Comparison of ENCODE assay signal across 10 mouse cellular contexts in genomic region chr12:49385631-49385990, GRCm38 (mm10). TPM values are rescaled to one million over a fixed set of nuclear protein-coding genes. Genes with fewer than 3 reads are reported as not detected.
DNase-seq lines count a peak whose midpoint lies in the region; ATAC-seq and TF ChIP-seq lines count a peak whose summit lies in the region.
"Had no signal": no experiment of that assay in that cellular context is flagged by ENCODE, and none has a peak within 500 bp of the region (broad histone marks: within the 10 kb centered on the region; RNA-seq: fewer than 3 reads in every experiment).

No protein-coding gene starts in this region.

- no peak for TF ChIP-seq POLR2A in olfactory bulb, adult 2 months (IDR thresholded peaks at IDR 0.05; ENCODE audit: insufficient read depth, low read depth, low read length)

- H3K4me1 ChIP-seq in heart, embryonic 10.5 days, result peaks cover 14% of the 10 kb centered on the region
- H3K4me1 ChIP-seq in lung, postnatal 0 days (ENCODE audit: insufficient read depth, low read depth, low read length), result peaks cover 7% of the 10 kb centered on the region; the same call in 1 of the 2 replicates
- peaks cover 28% of the 10 kb centered on the region for H3K4me1 ChIP-seq in hindbrain, embryonic 10.5 days (replicated peaks)
- H3K4me1 ChIP-seq in olfactory bulb, adult 2 months (ENCODE audit: control insufficient read depth, insufficient read depth, low read length), result no peaks in the 10 kb centered on the region; the same call in 1 of the 2 replicates
- H3K4me1 ChIP-seq in kidney, embryonic 16.5 days (ENCODE audit: insufficient read depth, low read length), result peaks cover 11% of the 10 kb centered on the region

- no peaks in the 10 kb centered on the region for H3K9me3 ChIP-seq in heart, embryonic 10.5 days
- no peaks in the 10 kb centered on the region for H3K9me3 ChIP-seq in lung, postnatal 0 days (ENCODE audit: low read length)
- no peaks in the 10 kb centered on the region for H3K9me3 ChIP-seq in hindbrain, embryonic 10.5 days
- H3K9me3 ChIP-seq in kidney, embryonic 16.5 days (ENCODE audit: low read length), result no peaks in the 10 kb centered on the region

- H3K27me3 ChIP-seq in heart, embryonic 10.5 days (ENCODE audit: insufficient read depth, poor library complexity, severe bottlenecking), result peaks cover 94% of the 10 kb centered on the region
- H3K27me3 ChIP-seq in lung, postnatal 0 days (replicated peaks; ENCODE audit: insufficient read depth, low read length), result peaks cover 71% of the 10 kb centered on the region
- H3K27me3 ChIP-seq in hindbrain, embryonic 10.5 days (ENCODE audit: insufficient read depth, poor library complexity, severe bottlenecking), result peaks cover 99% of the 10 kb centered on the region
- H3K27me3 ChIP-seq in kidney, embryonic 16.5 days (ENCODE audit: insufficient read depth, low read length), result peaks cover 72% of the 10 kb centered on the region

- ATAC-seq in lung, postnatal 0 days, result no peak
- no peak for ATAC-seq in kidney, embryonic 16.5 days (ENCODE audit: low FRiP score, low TSS enrichment)

- no peak overlapping the region for H3K4me2 ChIP-seq in lung, postnatal 0 days (replicated peaks; ENCODE audit: low read depth, low read length)
- no peak overlapping the region for H3K4me2 ChIP-seq in kidney, embryonic 16.5 days (replicated peaks; ENCODE audit: low read depth, low read length)

- H3K36me3 ChIP-seq in heart, embryonic 10.5 days, result no peaks in the 10 kb centered on the region
- H3K36me3 ChIP-seq in lung, postnatal 0 days (ENCODE audit: insufficient read depth, low read length), result no peaks in the 10 kb centered on the region
- H3K36me3 ChIP-seq in hindbrain, embryonic 10.5 days, result no peaks in the 10 kb centered on the region
- H3K36me3 ChIP-seq in kidney, embryonic 16.5 days (ENCODE audit: insufficient read depth, low read length), result no peaks in the 10 kb centered on the region

- H3K27ac ChIP-seq in heart, embryonic 10.5 days, result no peak overlapping the region
- H3K27ac ChIP-seq in lung, postnatal 0 days (ENCODE audit: low read length), result no peak overlapping the region
- H3K27ac ChIP-seq in hindbrain, embryonic 10.5 days, result peak overlapping the region; percentile 65
- H3K27ac ChIP-seq in olfactory bulb, adult 2 months (ENCODE audit: insufficient read depth, low read depth, low read length), result peak overlapping the region; percentile 90
- no peak overlapping the region for H3K27ac ChIP-seq in kidney, embryonic 16.5 days (ENCODE audit: low read length)

- no peak for DNase-seq in heart, embryonic 10.5 days (ENCODE audit: low spot score)
- no peak for DNase-seq in heart, adult 9 months (ENCODE audit: low spot score in 2 of 2)
- DNase-seq in lung, postnatal 0 days (ENCODE audit: low spot score), result no peak
- no peak for DNase-seq in lung, postnatal 4 days
- no peak for DNase-seq in hindbrain, embryonic 10.5 days (ENCODE audit: low spot score)
- DNase-seq in kidney, postnatal 25 days, result no peak
- DNase-seq: lung, adult 18-20 months had no signal

- no peak overlapping the region for H3K9ac ChIP-seq in lung, postnatal 0 days (replicated peaks; ENCODE audit: low read depth)
- H3K9ac ChIP-seq in kidney, embryonic 16.5 days (replicated peaks; ENCODE audit: low read length), result no peak overlapping the region

- no peak for TF ChIP-seq CTCF in lung, postnatal 0 days (IDR thresholded peaks at IDR 0.05)
- TF ChIP-seq CTCF in olfactory bulb, adult 2 months (IDR thresholded peaks at IDR 0.05; ENCODE audit: insufficient read depth, low read depth, low read length), result no peak

- peak overlapping the region; percentile 60 for H3K4me3 ChIP-seq in heart, embryonic 10.5 days
- H3K4me3 ChIP-seq in lung, postnatal 0 days (ENCODE audit: low read depth, low read length), result peak overlapping the region; percentile 5; the same call in 1 of the 2 replicates
- peak overlapping the region; percentile 52 for H3K4me3 ChIP-seq in hindbrain, embryonic 10.5 days
- peak overlapping the region; percentile 86 for H3K4me3 ChIP-seq in olfactory bulb, adult 2 months (ENCODE audit: insufficient read depth, low read depth, low read length)
- H3K4me3 ChIP-seq in kidney, embryonic 16.5 days (ENCODE audit: low read length), result no peak overlapping the region

- no peak for TF ChIP-seq EP300 in lung, postnatal 0 days (IDR thresholded peaks at IDR 0.05)

- WGBS in heart, embryonic 10.5 days, result 2% methylated on average over 23 of the region's 23 CpGs
- 2% methylated on average over 23 of the region's 23 CpGs for WGBS in lung, postnatal 0 days
- WGBS in hindbrain, embryonic 10.5 days, result 2% methylated on average over 23 of the region's 23 CpGs
- 2% methylated on average over 23 of the region's 23 CpGs for WGBS in olfactory bulb, adult 2 months
- WGBS in kidney, embryonic 16.5 days, result 2% methylated on average over 23 of the region's 23 CpGs

RNA-seq across cellular contexts. Expression of gene Gm43517, which starts 0.6 kb away (rescaled TPM):
- polyA plus RNA-seq in heart, embryonic 10.5 days (2016; fragmentation: Nextera tagmentation; extraction: Ambion mirVana), result not detected in 2 replicates
- polyA plus RNA-seq in lung, postnatal 0 days (2015; fragmentation: Nextera tagmentation; extraction: Ambion mirVana), result not detected in 2 replicates
- polyA plus RNA-seq in hindbrain, embryonic 10.5 days (2016; fragmentation: Nextera tagmentation; extraction: Ambion mirVana), result not detected in 2 replicates
- not detected in 2 replicates for polyA plus RNA-seq in olfactory bulb, adult 2 months (2012; ENCODE audit: insufficient read depth, insufficient read length, low replicate concordance, missing spikeins)
- not detected in 2 replicates for polyA plus RNA-seq in kidney, embryonic 16.5 days (2015; fragmentation: Nextera tagmentation; extraction: Ambion mirVana)
- polyA plus RNA-seq: large intestine, adult 2 months had no signal

RNA-seq across cellular contexts. Expression of gene Foxg1, which starts 3.2 kb away (rescaled TPM):
- polyA plus RNA-seq in heart, embryonic 10.5 days (2016; fragmentation: Nextera tagmentation; extraction: Ambion mirVana), result 0.79 TPM in 1 of 2 replicates, not detected in the other
- not detected in 2 replicates for polyA plus RNA-seq in lung, postnatal 0 days (2015; fragmentation: Nextera tagmentation; extraction: Ambion mirVana)
- 0.81 and 1.9 TPM in 2 replicates for polyA plus RNA-seq in hindbrain, embryonic 10.5 days (2016; fragmentation: Nextera tagmentation; extraction: Ambion mirVana)
- 104 TPM in 1 of 2 replicates, not detected in the other for polyA plus RNA-seq in olfactory bulb, adult 2 months (2012; ENCODE audit: insufficient read depth, insufficient read length, low replicate concordance, missing spikeins)
- polyA plus RNA-seq in kidney, embryonic 16.5 days (2015; fragmentation: Nextera tagmentation; extraction: Ambion mirVana), result not detected in 2 replicates
- polyA plus RNA-seq: large intestine, adult 2 months had no signal

Comparison
In these comparisons a context has a peak if more than half of its experiments do, and no peak if none do; other contexts are left out.
1. H3K27ac ChIP-seq: peak in hindbrain, embryonic 10.5 days (single experiment) and olfactory bulb, adult 2 months (single experiment); none in heart, embryonic 10.5 days (single experiment), lung, postnatal 0 days (single experiment) and kidney, embryonic 16.5 days (single experiment).